Mouse (Mus musculus): Measurements from ENCODE around the gene Sbf2. TPM values are rescaled to one million over a fixed set of nuclear protein-coding genes. Genes with fewer than 3 reads are reported as not detected.
A peak's percentile ranks its signal among the peaks of the same experiment; 100 is the strongest.
"Not testable (repeated sequence)": the region's sequence is repeated elsewhere in the genome, so short reads cannot be mapped to it uniquely, and the experiment has no call there.

Sbf2 gene
- total RNA-seq, 4 experiments from 2014 or later = 39.5 to 68.9 (median 55.1) TPM

- no peak for DNase-seq
Measured at GRCm38 (mm10) chr7:110565815-110566549, 48.7 kb downstream of the Sbf2 start.

GRCm38 (mm10) chr7:110561647-110562046, 53.1 kb downstream of the Sbf2 start:
- DNase-seq = no peak

- no peak for DNase-seq
Measured at GRCm38 (mm10) chr7:110557001-110557400, 57.7 kb downstream of the Sbf2 start.

GRCm38 (mm10) chr7:110556221-110556620, 58.5 kb downstream of the Sbf2 start:
- no peak for DNase-seq

- DNase-seq = no peak
Measured at GRCm38 (mm10) chr7:110555260-110555659, 59.5 kb downstream of the Sbf2 start.

GRCm38 (mm10) chr7:110548268-110548667, 66.5 kb downstream of the Sbf2 start:
- DNase-seq = no peak

GRCm38 (mm10) chr7:110543341-110543740, 71.4 kb downstream of the Sbf2 start:
- no peak for DNase-seq

GRCm38 (mm10) chr7:110539266-110539665, 75.5 kb downstream of the Sbf2 start:
- DNase-seq = no peak

GRCm38 (mm10) chr7:110530295-110530694, 84.4 kb downstream of the Sbf2 start:
- not testable (repeated sequence) for DNase-seq

GRCm38 (mm10) chr7:110525090-110525775, 89.5 kb downstream of the Sbf2 start:
- DNase-seq = no peak

- DNase-seq = no peak
Measured at GRCm38 (mm10) chr7:110516241-110517220, 98.2 kb downstream of the Sbf2 start.

- DNase-seq = no peak
Measured at GRCm38 (mm10) chr7:110514131-110514530, 100.6 kb downstream of the Sbf2 start.

GRCm38 (mm10) chr7:110498653-110499052, 116.1 kb downstream of the Sbf2 start:
- no peak for DNase-seq

- DNase-seq = no peak
Measured at GRCm38 (mm10) chr7:110491038-110491437, 123.7 kb downstream of the Sbf2 start.

- no peak for DNase-seq
Measured at GRCm38 (mm10) chr7:110485051-110485450, 129.7 kb downstream of the Sbf2 start.

- DNase-seq = no peak
Measured at GRCm38 (mm10) chr7:110470987-110471386, 143.7 kb downstream of the Sbf2 start.

- DNase-seq = peak; percentile 22
Measured at GRCm38 (mm10) chr7:110463471-110463870, 151.3 kb downstream of the Sbf2 start.

GRCm38 (mm10) chr7:110432301-110432700, 182.4 kb downstream of the Sbf2 start:
- peak; percentile 36 for DNase-seq

- DNase-seq = no peak
Measured at GRCm38 (mm10) chr7:110416318-110416717, 198.4 kb downstream of the Sbf2 start.

GRCm38 (mm10) chr7:110414276-110414675, 200.4 kb downstream of the Sbf2 start:
- DNase-seq = no peak

- DNase-seq = no peak
Measured at GRCm38 (mm10) chr7:110402092-110402491, 212.6 kb downstream of the Sbf2 start.

GRCm38 (mm10) chr7:110392576-110392975, 222.1 kb downstream of the Sbf2 start:
- no peak for DNase-seq

GRCm38 (mm10) chr7:110391632-110392031, 223.1 kb downstream of the Sbf2 start:
- DNase-seq = no peak
